Mouse (Mus musculus) liver, embryonic 12.5 days (tissue): Measurements from ENCODE around the gene Tmem231. TPM values are rescaled to one million over a fixed set of nuclear protein-coding genes. Genes with fewer than 3 reads are reported as not detected.
A peak's percentile ranks its signal among the peaks of the same experiment; 100 is the strongest.

Source experiments
- ATAC-seq: fragments of 200-750 bp; cut with Nextera tagmentation; 2 replicates; pipeline ENCODE4 v1.8.0; 2017; ENCODE audit warnings: moderate number of reproducible peaks, mild to moderate bottlenecking, moderate library complexity
- H3K27ac ChIP-seq: fragments of 300-500 bp; sonication (generic); 2 replicates; pipeline ENCODE4 v1.5.1; 2016; ENCODE audit warnings: mild to moderate bottlenecking
- H3K27me3 ChIP-seq: fragments of 300-500 bp; sonication (generic); replicated peaks from 2 replicates; pipeline ENCODE4 v1.6.1; 2016; ENCODE audit warnings: mild to moderate bottlenecking, moderate library complexity
- H3K36me3 ChIP-seq: fragments of 300-500 bp; sonication (generic); 2 replicates; pipeline ENCODE4 v1.6.1; 2016; ENCODE audit warnings: mild to moderate bottlenecking, moderate library complexity
- H3K4me1 ChIP-seq: fragments of 300-500 bp; sonication (generic); 2 replicates; pipeline ENCODE4 v1.6.1; 2016
- H3K4me2 ChIP-seq: fragments of 300-500 bp; sonication (generic); 2 replicates; pipeline ENCODE4 v1.6.1; 2016; ENCODE audit warnings: mild to moderate bottlenecking, moderate library complexity
- H3K4me3 ChIP-seq: fragments of 300-500 bp; sonication (generic); 2 replicates; pipeline ENCODE4 v1.5.1; 2016; ENCODE audit warnings: mild to moderate bottlenecking, moderate library complexity
- H3K9ac ChIP-seq: fragments of 300-500 bp; sonication (generic); 2 replicates; pipeline ENCODE4 v1.6.1; 2016; ENCODE audit warnings: mild to moderate bottlenecking, moderate library complexity
- H3K9me3 ChIP-seq: fragments of 300-500 bp; sonication (generic); replicated peaks from 2 replicates; pipeline ENCODE4 v1.6.1; 2016; ENCODE audit warnings: mild to moderate bottlenecking, moderate library complexity
- WGBS: fragments of 180-500 bp; shearing (Covaris S2); methylation state at CpG from one replicate; pipeline ENCODE4 v1.1.7; 2016; ENCODE audit not compliant: insufficient replicate concordance; 5-methylcytosine and 5-hydroxymethylcytosine counted together
- polyA plus RNA-seq: library from polyadenylated mRNA; unstranded; fragments of >200 nt; fragmentation: Nextera tagmentation; extraction: Ambion mirVana; gene quantifications from 2 replicates; pipeline ENCODE4 v1.2.1, GENCODE M21; 2016

Tmem231 gene
- polyA plus RNA-seq, result 3.0 and 3.6 TPM in 2 replicates

DNA sequence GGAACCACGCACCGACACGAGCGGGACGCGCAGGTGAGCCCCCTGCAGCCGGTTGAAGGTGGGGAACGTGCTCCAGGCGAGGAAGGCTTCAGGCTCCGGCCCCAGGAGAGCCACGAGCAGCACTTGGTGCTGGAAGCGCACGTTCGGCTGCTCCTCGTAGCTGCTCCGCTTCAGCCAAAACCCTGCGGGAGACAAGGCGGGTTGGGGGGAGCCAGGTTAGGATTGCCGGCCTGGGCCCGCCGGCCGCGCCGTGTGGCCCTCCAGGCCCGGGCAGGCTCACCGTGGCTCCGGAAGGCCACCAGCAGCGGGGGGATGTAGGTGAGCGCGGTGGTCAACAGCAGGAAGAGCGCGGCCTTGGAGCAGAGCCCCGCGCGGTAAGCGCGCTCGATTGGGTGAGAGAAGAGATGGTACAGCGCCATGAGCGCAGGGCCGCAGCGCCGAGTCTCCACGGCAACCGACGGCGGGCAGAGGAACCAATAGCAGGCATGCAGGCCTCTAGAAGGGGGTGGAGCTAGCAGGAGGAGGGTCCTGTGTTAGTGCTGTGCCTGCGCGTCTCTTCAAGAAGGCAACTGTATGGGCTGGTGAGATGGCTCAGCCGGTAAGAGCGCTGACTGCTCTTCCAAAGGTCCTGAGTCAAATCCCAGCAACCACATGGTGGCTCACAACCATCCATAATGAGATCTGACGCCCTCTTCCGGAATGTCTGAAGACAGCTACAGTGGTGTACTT lies at the start of gene Tmem231:
Tmem231 (minus strand) TSS at position 534 of the 729 bp plus-strand sequence.
- peak within 1 kb of the TSS; percentile 73 for H3K9ac ChIP-seq
- no peaks in the 10 kb centered on the region for H3K9me3 ChIP-seq
- H3K4me2 ChIP-seq, result peak within 1 kb of the TSS; percentile 97
- H3K27ac ChIP-seq, result peak within 1 kb of the TSS; percentile 82
- H3K36me3 ChIP-seq, result no peaks in the 10 kb centered on the region
- H3K4me1 ChIP-seq, result peaks cover 58% of the 10 kb centered on the region
- ATAC-seq, result peak; percentile 92
- 1% methylated on average over 53 of the region's 53 CpGs for WGBS
- peak within 1 kb of the TSS; percentile 73 for H3K4me3 ChIP-seq
- H3K27me3 ChIP-seq, result no peaks in the 10 kb centered on the region

DNA sequence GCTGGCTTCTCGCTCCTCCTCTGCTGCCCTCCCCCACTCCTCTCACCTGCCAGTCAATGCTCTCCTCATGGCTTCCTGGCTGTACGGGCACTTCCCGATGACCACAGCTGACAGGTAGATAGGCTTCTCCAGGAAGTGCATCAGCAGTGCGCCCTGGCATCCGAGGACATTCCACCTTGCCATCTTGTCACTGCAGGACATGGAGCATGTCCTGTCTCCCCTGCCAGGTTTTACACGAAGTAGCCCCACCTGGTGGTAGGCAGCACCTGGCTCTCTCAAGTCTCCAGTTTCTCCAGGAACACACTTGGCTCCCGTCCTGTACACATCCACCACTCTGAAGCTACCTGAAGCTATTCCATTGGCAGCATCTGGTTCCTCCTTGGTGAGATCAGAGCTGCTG lies 48.4 kb upstream of the Tmem231 start:
- Histone ChIP-seq H3K4me2 (no peak overlapping the region), H3K27me3 (no peaks in the 10 kb centered on the region), H3K9ac (no peak overlapping the region), H3K36me3 (peaks cover 81% of the 10 kb centered on the region), H3K4me3 (no peak overlapping the region), H3K9me3 (no peaks in the 10 kb centered on the region), H3K27ac (no peak overlapping the region), H3K4me1 (peaks cover 13% of the 10 kb centered on the region)
- ATAC-seq, result no peak
- WGBS, result 75% methylated on average over 7 of the region's 7 CpGs

GRCm38 (mm10) chr8:111978147-111978546 lies 44.5 kb upstream of the Tmem231 start:
- Histone ChIP-seq H3K27me3 (no peaks in the 10 kb centered on the region), H3K4me1 (peaks cover 16% of the 10 kb centered on the region), H3K9me3 (0 out of 2 replicates have a peak, but pooled peaks cover 8% of the 10 kb centered on the region), H3K4me3 (no peak overlapping the region), H3K27ac (peak overlapping the region; percentile 48; the same call in 1 of the 2 replicates), H3K36me3 (peaks cover 86% of the 10 kb centered on the region), H3K4me2 (peak overlapping the region; percentile 19), H3K9ac (no peak overlapping the region)
- peak; percentile 40 for ATAC-seq
- WGBS, result 77% methylated on average over 10 of the region's 10 CpGs

GRCm38 (mm10) chr8:111976326-111976725 lies 42.6 kb upstream of the Tmem231 start:
- Histone ChIP-seq H3K36me3 (peaks cover 87% of the 10 kb centered on the region), H3K4me1 (peaks cover 12% of the 10 kb centered on the region), H3K27me3 (no peaks in the 10 kb centered on the region), H3K4me3 (no peak overlapping the region), H3K27ac (0 out of 2 replicates have a peak overlapping the region, but pooled peaks have one; percentile 18), H3K9ac (no peak overlapping the region), H3K4me2 (no peak overlapping the region), H3K9me3 (0 out of 2 replicates have a peak, but pooled peaks cover 8% of the 10 kb centered on the region)
- 0 out of 2 replicates have a peak, but pooled peaks have one; percentile 4 for ATAC-seq
- 69% methylated on average over 2 of the region's 2 CpGs for WGBS

DNA sequence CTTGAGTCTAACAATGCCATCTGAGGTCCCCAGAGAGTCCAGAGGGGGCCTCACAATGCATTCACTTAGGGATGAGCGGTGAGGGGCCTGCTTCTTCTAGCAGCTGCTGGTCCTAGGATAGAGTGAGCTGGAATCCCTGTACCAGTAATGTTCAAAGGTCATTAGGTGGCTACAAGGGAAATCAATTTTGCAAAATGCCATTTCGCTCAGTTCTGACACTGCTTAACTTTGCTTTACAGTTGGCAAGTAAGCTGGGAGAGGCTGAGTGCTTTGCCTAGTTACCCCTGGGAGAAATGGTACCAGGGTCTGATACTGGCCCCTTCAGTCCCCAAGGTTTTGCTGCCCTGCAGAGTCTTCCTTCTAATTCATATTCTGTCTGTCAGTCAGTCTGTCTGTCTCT lies 42.0 kb upstream of the Tmem231 start:
- H3K27ac ChIP-seq, result no peak overlapping the region
- ATAC-seq, result no peak
- peaks cover 12% of the 10 kb centered on the region for H3K4me1 ChIP-seq
- H3K4me2 ChIP-seq, result no peak overlapping the region
- no peaks in the 10 kb centered on the region for H3K27me3 ChIP-seq
- H3K4me3 ChIP-seq, result no peak overlapping the region
- 0 out of 2 replicates have a peak, but pooled peaks cover 8% of the 10 kb centered on the region for H3K9me3 ChIP-seq
- peaks cover 85% of the 10 kb centered on the region for H3K36me3 ChIP-seq
- 83% methylated on average over 2 of the region's 2 CpGs for WGBS
- H3K9ac ChIP-seq, result no peak overlapping the region

DNA sequence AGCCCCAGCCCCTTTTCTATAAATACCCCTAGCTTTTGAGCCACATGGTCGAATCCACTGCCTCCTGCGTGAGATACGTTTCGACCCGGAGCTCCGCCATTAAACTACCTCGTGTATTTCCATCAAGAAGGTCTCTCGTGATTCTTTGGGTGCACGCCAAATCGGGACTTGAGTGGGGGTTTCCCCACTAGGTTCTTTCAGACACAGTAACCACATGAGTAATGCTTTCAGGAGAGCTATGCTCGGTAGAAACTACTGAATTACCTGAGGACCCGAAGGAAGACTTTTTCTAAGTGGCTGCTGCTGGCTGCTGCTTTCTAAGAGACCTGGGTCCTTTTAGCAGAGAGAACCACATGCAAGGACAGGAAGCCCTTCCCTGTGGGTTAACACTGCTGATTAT lies 40.5 kb upstream of the Tmem231 start:
- Histone ChIP-seq H3K36me3 (peaks cover 78% of the 10 kb centered on the region), H3K27me3 (no peaks in the 10 kb centered on the region), H3K9ac (no peak overlapping the region), H3K9me3 (0 out of 2 replicates have a peak, but pooled peaks cover 8% of the 10 kb centered on the region), H3K4me3 (no peak overlapping the region), H3K4me2 (no peak overlapping the region), H3K4me1 (peaks cover 12% of the 10 kb centered on the region), H3K27ac (no peak overlapping the region)
- ATAC-seq, result no peak
- 90% methylated on average over 12 of the region's 12 CpGs for WGBS

DNA sequence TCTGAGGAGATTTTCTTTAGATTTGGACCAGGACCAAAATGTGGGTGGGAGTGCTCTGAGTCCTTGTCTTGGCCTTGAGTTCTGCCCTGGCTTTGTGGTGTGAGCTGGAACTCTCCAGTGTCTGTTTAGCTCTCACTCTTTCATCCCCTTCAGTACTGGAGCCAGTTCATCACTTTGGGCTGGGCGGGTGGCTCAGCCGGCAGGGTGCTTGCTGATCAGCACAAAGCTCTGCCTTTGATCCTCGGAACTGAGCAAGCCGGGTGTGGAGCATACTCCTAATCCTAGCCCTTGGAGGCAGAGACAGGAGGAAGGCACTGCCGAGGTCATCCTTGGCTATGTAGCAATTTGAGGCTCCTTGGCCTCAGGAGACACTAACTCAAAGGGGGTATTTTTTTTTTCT lies 35.3 kb upstream of the Tmem231 start:
- 73% methylated on average over 5 of the region's 5 CpGs for WGBS

GRCm38 (mm10) chr8:111968541-111968940 lies 34.9 kb upstream of the Tmem231 start:
- H3K4me3 ChIP-seq, result no peak overlapping the region
- ATAC-seq, result no peak
- H3K27ac ChIP-seq, result no peak overlapping the region
- H3K9me3 ChIP-seq, result 0 out of 2 replicates have a peak, but pooled peaks cover 2% of the 10 kb centered on the region
- H3K4me1 ChIP-seq, result peaks cover 8% of the 10 kb centered on the region
- peaks cover 42% of the 10 kb centered on the region for H3K36me3 ChIP-seq
- H3K27me3 ChIP-seq, result no peaks in the 10 kb centered on the region
- no peak overlapping the region for H3K4me2 ChIP-seq
- WGBS, result 83% methylated on average over 10 of the region's 10 CpGs
- H3K9ac ChIP-seq, result no peak overlapping the region

More for the DNA sequence above, 35.3 kb upstream of the Tmem231 start:
- Histone ChIP-seq H3K4me1 (peaks cover 8% of the 10 kb centered on the region), H3K27ac (no peak overlapping the region), H3K9ac (no peak overlapping the region), H3K36me3 (peaks cover 47% of the 10 kb centered on the region), H3K9me3 (0 out of 2 replicates have a peak, but pooled peaks cover 5% of the 10 kb centered on the region), H3K4me2 (no peak overlapping the region), H3K27me3 (no peaks in the 10 kb centered on the region), H3K4me3 (no peak overlapping the region)
- ATAC-seq, result no peak

GRCm38 (mm10) chr8:111967246-111967870 lies 33.7 kb upstream of the Tmem231 start:
- no peaks in the 10 kb centered on the region for H3K27me3 ChIP-seq
- ATAC-seq, result peak; percentile 68
- H3K4me2 ChIP-seq, result no peak overlapping the region
- H3K36me3 ChIP-seq, result peaks cover 34% of the 10 kb centered on the region
- H3K4me3 ChIP-seq, result no peak overlapping the region
- H3K4me1 ChIP-seq, result peaks cover 8% of the 10 kb centered on the region
- H3K9ac ChIP-seq, result no peak overlapping the region
- peak overlapping the region; percentile 43; the same call in 1 of the 2 replicates for H3K27ac ChIP-seq
- H3K9me3 ChIP-seq, result no peaks in the 10 kb centered on the region
- 33% methylated on average over 5 of the region's 5 CpGs for WGBS

GRCm38 (mm10) chr8:111964849-111965561 lies 31.3 kb upstream of the Tmem231 start:
- Histone ChIP-seq H3K27me3 (no peaks in the 10 kb centered on the region), H3K9me3 (no peaks in the 10 kb centered on the region), H3K36me3 (0 out of 2 replicates have a peak, but pooled peaks cover 19% of the 10 kb centered on the region), H3K9ac (no peak overlapping the region), H3K4me1 (peaks cover 8% of the 10 kb centered on the region), H3K4me2 (no peak overlapping the region), H3K4me3 (no peak overlapping the region), H3K27ac (no peak overlapping the region)
- WGBS, result 76% methylated on average over 7 of the region's 7 CpGs
- no peak for ATAC-seq

GRCm38 (mm10) chr8:111964351-111964750 lies 30.7 kb upstream of the Tmem231 start:
- Histone ChIP-seq H3K36me3 (peaks cover 19% of the 10 kb centered on the region; the same call in 1 of the 2 replicates), H3K4me1 (peaks cover 8% of the 10 kb centered on the region), H3K27me3 (no peaks in the 10 kb centered on the region), H3K4me3 (no peak overlapping the region), H3K9me3 (no peaks in the 10 kb centered on the region), H3K27ac (no peak overlapping the region), H3K4me2 (no peak overlapping the region), H3K9ac (no peak overlapping the region)
- no peak for ATAC-seq
- 55% methylated on average over 5 of the region's 5 CpGs for WGBS
